Mouse (Mus musculus) heart, postnatal 36 days (tissue): ENCODE data around the gene Emp3. TPM values are rescaled to one million over a fixed set of nuclear protein-coding genes. Genes with fewer than 3 reads are reported as not detected.
"Not testable (repeated sequence)": the region's sequence is repeated elsewhere in the genome, so short reads cannot be mapped to it uniquely, and the experiment has no call there.

Source experiments
- DNase-seq, 2 experiments: peaks; one replicate each; pipeline ENCODE4 v3.0.0; 2021 to 2022
- intact Hi-C: fragments of 180-260 bp; cut with DNase I; formaldehyde crosslinking; loops from one replicate; pipeline ENCODE4 v1.15.1; 2025
- total RNA-seq, 2 experiments: library from RNA; stranded (reverse); gene quantifications; 2 replicates each; pipeline ENCODE4 v1.2.3; 2021

Gene Emp3
- 10 to 100 TPM; 20.8 to 26.8 TPM for total RNA-seq

- intact Hi-C loops: loop anchor here (1.0 to 5.0 kb wide), 2 partner anchors 22 to 204 kb away; partner anchors contain the start of genes Rpl18 and Sphk2
- DNase-seq: peak in 1 of 2 experiments; percentile 58
Measured at GRCm38 (mm10) chr7:45921242-45921621, at the start of gene Emp3. Gene Emp3, minus strand, starts transcription at chr7:45921404.

- no peak for DNase-seq
- intact Hi-C loops: no loop called here
Measured at GRCm38 (mm10) chr7:45956611-45957010, 35.4 kb upstream of the Emp3 start.

- intact Hi-C loops: no loop called here
- no peak for DNase-seq
Measured at GRCm38 (mm10) chr7:45949061-45949460, 27.9 kb upstream of the Emp3 start.

DNA sequence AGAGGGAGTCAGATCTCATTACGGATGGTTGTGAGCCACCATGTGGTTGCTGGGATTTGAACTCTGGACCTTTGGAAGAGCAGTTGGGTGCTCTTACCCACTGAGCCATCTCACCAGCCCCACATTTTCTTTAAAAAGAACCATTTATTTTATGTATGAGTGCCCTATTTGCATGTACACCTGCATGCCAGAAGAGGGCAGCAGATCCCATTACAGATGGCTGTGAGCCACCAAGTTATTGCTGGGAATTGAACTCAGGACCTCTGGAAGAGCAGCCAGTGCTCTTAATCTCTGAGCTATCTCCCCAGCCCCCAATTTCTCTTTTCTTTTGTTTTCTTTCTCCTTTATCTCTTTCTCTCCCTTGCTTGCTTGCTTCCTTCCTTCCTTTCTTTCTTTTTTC, 22.1 kb upstream of the Emp3 start:
- DNase-seq: not testable (repeated sequence)
- intact Hi-C loops: loop anchor here (2.0 kb wide), 2 partner anchors 66 to 262 kb away; no protein-coding TSS in a partner anchor

DNA sequence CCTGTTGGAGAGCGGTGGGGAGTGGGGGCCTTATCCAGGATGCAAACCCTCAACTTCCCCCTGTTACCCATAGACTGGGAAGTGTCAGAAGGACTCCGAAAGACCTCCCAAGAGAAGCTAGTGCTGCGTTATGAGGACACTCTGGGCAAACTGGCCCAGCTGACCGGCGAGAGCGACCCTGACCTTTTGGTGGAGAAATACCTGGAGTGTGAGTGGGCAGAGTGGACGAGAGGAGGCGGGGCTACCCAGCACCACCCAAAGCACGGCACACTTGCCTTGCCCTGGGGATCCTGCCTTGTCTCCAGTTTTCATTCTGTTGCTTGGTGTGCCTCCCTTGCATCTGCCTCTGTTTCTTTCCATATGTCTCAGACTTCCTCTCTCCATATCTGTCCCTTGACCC, 20.8 kb upstream of the Emp3 start:
- intact Hi-C loops: loop anchor here (2.0 kb wide), 2 partner anchors 67 to 263 kb away; no protein-coding TSS in a partner anchor
- no peak for DNase-seq

DNA sequence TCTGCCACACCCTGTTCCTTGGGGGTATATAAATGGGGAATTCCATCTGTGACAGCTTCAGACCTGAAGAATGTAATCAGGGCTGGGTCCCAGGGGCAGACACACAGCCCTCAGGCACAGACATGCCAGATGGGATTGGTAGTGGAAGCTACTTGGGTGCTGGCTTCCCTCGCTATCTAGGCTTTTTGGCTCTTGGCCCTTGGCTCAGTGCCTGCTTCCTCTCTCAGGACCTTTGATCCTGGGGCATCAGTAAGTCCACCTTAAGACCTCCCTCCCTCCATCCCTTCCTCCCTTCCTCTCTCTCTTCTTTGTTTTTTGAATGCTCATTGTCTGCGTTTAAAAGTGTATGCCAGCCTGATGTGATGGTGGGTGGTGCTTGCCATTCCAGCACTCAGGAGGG, 18.6 kb upstream of the Emp3 start:
- DNase-seq: no peak
- intact Hi-C loops: loop anchor here (5.0 to 10.0 kb wide), 2 partner anchors 138 to 1695 kb away; partner anchors contain the start of genes 1700028J19Rik and 2410002F23Rik

GRCm38 (mm10) chr7:45935114-45935513, 13.9 kb upstream of the Emp3 start:
- intact Hi-C loops: loop anchor here (1.0 to 10.0 kb wide), 4 partner anchors 63 to 1690 kb away; partner anchors contain the start of genes 1700028J19Rik, 2410002F23Rik and Kdelr1
- peak; percentile 63 to 69 for DNase-seq

GRCm38 (mm10) chr7:45933766-45934165, 12.6 kb upstream of the Emp3 start:
- DNase-seq: not testable (repeated sequence)
- intact Hi-C loops: loop anchor here (10.0 kb wide), 1 partner anchor 1689 kb away; the partner anchor contains the start of genes 1700028J19Rik and 2410002F23Rik

- no peak for DNase-seq
- intact Hi-C loops: loop anchor here (10.0 kb wide), 1 partner anchor 1685 kb away; the partner anchor contains the start of genes 1700028J19Rik and 2410002F23Rik
Measured at GRCm38 (mm10) chr7:45929688-45930087, 8.5 kb upstream of the Emp3 start.

- DNase-seq: no peak
- intact Hi-C loops: no loop called here
Measured at GRCm38 (mm10) chr7:45928626-45929295, 7.6 kb upstream of the Emp3 start.

DNA sequence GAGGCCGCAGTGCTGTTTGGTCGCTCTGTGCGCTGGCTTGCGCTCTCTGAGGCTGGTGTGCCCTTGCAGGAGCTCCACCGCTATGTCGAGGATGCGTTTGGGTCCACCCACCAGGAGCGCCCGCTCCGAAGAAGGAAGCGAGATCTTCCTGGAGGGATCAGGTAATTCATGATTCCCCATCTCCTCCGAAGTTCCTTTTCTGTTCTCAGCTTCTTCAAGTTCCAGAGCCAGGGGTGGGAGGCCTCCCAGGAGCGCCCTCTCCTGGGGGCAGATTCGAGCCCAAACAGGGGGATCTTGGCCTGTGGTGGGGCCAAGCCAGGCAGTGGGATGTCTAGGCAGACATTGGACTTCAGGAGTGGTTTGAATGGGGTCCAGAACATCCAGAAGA, 3.2 kb upstream of the Emp3 start:
- DNase-seq: no peak
- intact Hi-C loops: loop anchor here (5.0 kb wide), 1 partner anchor 207 kb away; the partner anchor contains the start of genes Rpl18 and Sphk2

DNA sequence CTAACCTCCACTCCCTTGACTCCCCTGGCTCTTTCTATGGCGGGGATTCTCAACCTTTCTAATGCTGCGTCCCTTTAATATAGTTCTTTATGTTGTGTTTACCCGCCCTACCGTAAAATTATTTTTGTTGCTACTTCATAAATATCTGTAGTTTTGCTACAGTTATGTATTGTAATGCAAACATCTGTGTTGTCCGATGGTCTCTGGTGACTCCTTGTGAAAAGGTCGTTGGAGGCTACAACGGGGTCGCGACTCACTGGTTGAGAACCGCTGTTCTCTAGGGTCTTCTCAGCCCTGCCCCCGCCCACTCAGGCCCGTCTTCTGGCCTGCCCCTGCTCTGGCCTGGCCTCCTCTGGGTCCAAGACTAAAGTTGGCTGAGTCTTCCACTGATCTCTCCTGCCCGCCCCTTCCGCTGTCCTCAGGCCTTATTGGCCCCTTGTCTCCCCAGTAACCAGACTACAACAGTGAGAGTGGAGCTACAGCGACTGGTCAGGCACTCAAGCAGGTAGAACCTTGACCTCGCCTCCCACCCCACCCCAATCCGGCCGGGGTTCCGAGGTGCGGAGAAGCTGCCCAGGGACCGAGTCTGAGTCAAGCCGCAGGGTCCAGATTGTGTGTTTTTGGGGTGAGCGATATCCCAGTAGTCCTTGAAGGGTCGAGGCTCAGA, 2.7 kb upstream of the Emp3 start, which contains the start of gene Ccdc114:
Gene Ccdc114 (plus strand): TSS at position 311 of the 667 bp plus-strand sequence.
- peak; percentile 78 to 83 for DNase-seq
- intact Hi-C loops: loop anchor here (1.0 to 5.0 kb wide), 2 partner anchors 52 to 207 kb away; partner anchors contain the start of genes Kdelr1, Rpl18 and Sphk2

- intact Hi-C loops: loop anchor here (1.0 to 5.0 kb wide), 2 partner anchors 51 to 206 kb away; partner anchors contain the start of genes Kdelr1, Rpl18 and Sphk2
- DNase-seq: peak; percentile 94 to 96
Measured at GRCm38 (mm10) chr7:45922928-45923761, 1.9 kb upstream of the Emp3 start.

DNA sequence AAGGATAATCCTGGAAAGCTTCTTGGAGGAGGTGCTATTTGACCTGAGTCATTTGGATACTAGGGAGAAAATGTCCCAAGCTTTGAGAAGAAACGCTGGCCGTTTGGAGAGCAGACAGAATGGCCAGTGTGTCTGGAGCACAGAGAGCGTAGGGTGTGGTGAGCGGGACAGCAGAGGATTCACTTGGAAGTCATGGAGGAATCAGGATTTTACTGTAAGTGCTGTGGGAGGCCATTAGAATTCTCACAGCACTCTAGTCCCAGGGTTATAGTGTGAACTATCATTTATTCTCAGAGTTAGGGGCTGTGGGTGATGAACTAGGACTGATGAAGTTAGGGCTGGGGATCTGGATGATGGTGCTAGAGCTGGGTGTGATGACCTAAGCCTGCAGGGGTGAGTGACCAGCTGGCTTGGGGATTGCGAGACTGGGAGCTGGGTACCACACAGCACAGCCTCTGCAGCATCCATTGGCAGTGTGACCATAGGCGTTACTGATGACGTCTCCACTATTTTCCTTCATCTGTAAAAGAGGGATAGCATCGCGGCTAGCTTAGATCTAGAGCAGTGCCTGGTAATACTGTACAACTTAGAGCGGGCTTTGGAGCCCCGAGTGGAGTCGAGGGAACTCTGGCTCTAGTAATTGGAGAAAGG, 871 bp upstream of the Emp3 start:
- DNase-seq: peak in 1 of 2 experiments; percentile 14
- intact Hi-C loops: loop anchor here (1.0 to 5.0 kb wide), 2 partner anchors 23 to 205 kb away; partner anchors contain the start of genes Rpl18 and Sphk2

- DNase-seq: peak in 1 of 2 experiments; percentile 60
- intact Hi-C loops: loop anchor here (1.0 to 5.0 kb wide), 2 partner anchors 21 to 203 kb away; partner anchors contain the start of genes Rpl18 and Sphk2
Measured at GRCm38 (mm10) chr7:45920583-45921241, 492 bp downstream of the Emp3 start.

DNA sequence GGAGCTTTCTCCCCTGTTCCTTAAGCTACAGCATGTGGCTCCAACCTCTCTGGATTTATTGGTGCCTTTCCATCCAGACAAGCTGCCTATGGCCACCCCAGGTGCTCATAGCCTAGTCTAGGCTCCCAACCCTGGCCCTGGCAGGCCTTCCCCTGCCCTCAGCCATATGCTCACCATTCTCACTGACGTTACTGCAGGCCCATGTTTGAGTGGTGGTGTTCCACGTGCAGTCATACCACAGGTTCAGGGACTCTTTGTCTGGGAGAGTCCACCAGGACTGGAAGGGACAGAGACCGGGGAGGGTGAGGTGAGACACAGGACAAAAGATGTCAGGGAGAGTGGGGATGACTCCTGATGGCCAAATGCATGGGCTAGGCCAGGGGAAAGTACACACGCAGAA, 1.4 kb downstream of the Emp3 start:
- peak in 1 of 2 experiments; percentile 13 for DNase-seq
- intact Hi-C loops: loop anchor here (5.0 kb wide), 1 partner anchor 202 kb away; the partner anchor contains the start of genes Rpl18 and Sphk2

DNA sequence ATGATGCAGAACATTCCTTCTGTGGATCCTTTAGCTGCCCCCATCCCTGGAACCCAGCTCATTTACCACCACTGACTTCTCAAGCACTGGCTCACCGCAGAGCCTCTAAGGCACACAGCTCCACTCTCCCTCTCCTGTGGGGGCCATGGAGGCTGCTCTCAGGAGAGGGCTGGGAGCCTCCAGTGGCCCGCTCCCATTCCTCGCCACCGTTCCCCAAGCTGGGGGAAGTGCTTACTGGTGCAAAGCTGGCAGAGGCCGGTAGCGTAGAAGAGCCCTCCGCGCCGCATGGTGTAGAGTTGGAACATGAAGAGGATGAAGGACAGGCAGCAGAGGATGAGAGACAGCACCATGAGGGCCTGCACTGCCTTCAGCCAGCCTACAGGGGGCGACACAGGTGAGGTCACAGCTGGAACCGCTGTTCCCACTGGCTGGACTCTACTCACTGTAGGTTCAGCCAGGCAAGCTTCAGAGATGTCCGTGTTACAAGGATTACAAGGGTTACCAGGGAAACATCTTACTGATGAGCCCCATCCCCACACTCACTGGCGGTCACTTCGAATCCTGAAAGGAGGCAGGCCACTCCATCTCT, 2.0 kb downstream of the Emp3 start:
- intact Hi-C loops: no loop called here
- DNase-seq: peak in 1 of 2 experiments; percentile 25

- intact Hi-C loops: no loop called here
- DNase-seq: no peak
Measured at GRCm38 (mm10) chr7:45917926-45918325, 3.3 kb downstream of the Emp3 start.
